Mouse (Mus musculus) ES-E14 (cell line): Measurements from ENCODE around the gene Aspscr1. TPM values are rescaled to one million over a fixed set of nuclear protein-coding genes. Genes with fewer than 3 reads are reported as not detected.

Experiments
- DNase-seq: peaks from one replicate; pipeline ENCODE4 v3.0.0-alpha.2; 2013; ENCODE audit warnings: low read depth, low spot score
- H3K27ac ChIP-seq: 2 replicates; pipeline ENCODE4 v1.5.1; 2012; ENCODE audit warnings: low read depth, mild to moderate bottlenecking, low read length, moderate library complexity, mixed read lengths; ENCODE audit not compliant: poor library complexity, insufficient read depth, severe bottlenecking
- H3K36me3 ChIP-seq: 2 replicates; pipeline ENCODE4 v1.6.1; 2012; ENCODE audit warnings: mild to moderate bottlenecking, low read length, moderate library complexity, mixed read lengths; ENCODE audit not compliant: control insufficient read depth, poor library complexity, insufficient read depth, severe bottlenecking
- H3K4me1 ChIP-seq, 2 experiments: fragments of 150-350 bp in 1 of 2; sonication (generic) in 1 of 2; 2 replicates each; pipeline ENCODE4 v1.6.1; 2012; ENCODE audit warnings: low read length in 2 of 2, mild to moderate bottlenecking in 1 of 2, mixed read lengths in 1 of 2; ENCODE audit not compliant: control insufficient read depth in 2 of 2, insufficient read depth in 2 of 2, poor library complexity in 1 of 2
- H3K4me3 ChIP-seq, 2 experiments: fragments of 150-350 bp in 1 of 2; sonication (generic) in 1 of 2; 2 replicates each; pipeline ENCODE4 v1.5.1; 2012; ENCODE audit warnings: low read length in 2 of 2, low read depth in 1 of 2, mild to moderate bottlenecking in 1 of 2, mixed read lengths in 1 of 2; ENCODE audit not compliant: insufficient read depth in 1 of 2, poor library complexity in 1 of 2, severe bottlenecking in 1 of 2
- H3K9ac ChIP-seq: 2 replicates; pipeline ENCODE4 v1.6.1; 2012; ENCODE audit warnings: low read depth, mild to moderate bottlenecking, low read length, mixed read lengths; ENCODE audit not compliant: poor library complexity, insufficient read depth, severe bottlenecking
- H3K9me3 ChIP-seq: fragments of 150-350 bp; sonication (generic); 2 replicates; pipeline ENCODE4 v1.6.1; 2012; ENCODE audit warnings: low read depth, mild to moderate bottlenecking, low read length; ENCODE audit not compliant: control insufficient read depth, insufficient read depth
- CHD2 ChIP-seq: IDR thresholded peaks from 2 replicates; pipeline ENCODE4 v1.6.1; 2014; ENCODE audit warnings: mild to moderate bottlenecking, low read depth, low read length, inconsistent platforms
- HCFC1 ChIP-seq: IDR thresholded peaks from 2 replicates; pipeline ENCODE4 v1.6.1; 2012; ENCODE audit warnings: low read length, inconsistent platforms, borderline replicate concordance; ENCODE audit not compliant: insufficient read depth
- MAFK ChIP-seq: IDR thresholded peaks from 2 replicates; pipeline ENCODE4 v1.6.1; 2014; ENCODE audit warnings: mild to moderate bottlenecking, low read depth, low read length, inconsistent platforms; ENCODE audit not compliant: insufficient read depth
- ZC3H11A ChIP-seq: IDR thresholded peaks from 2 replicates; pipeline ENCODE4 v1.6.1; 2012; ENCODE audit warnings: low read depth, mild to moderate bottlenecking, inconsistent platforms, low read length, borderline replicate concordance
- ZNF384 ChIP-seq: IDR thresholded peaks from 2 replicates; pipeline ENCODE4 v1.6.1; 2012; ENCODE audit warnings: low read depth, low read length, inconsistent platforms
- in situ Hi-C, 2 experiments: fragments of 600-800 bp; cut with MboI; formaldehyde crosslinking; loops; one replicate each; pipeline ENCODE4 v1.15.1; 2025; ENCODE audit warnings: low sequenced_read_pairs in 2 of 2, inconsistent platforms in 1 of 2; ENCODE audit not compliant: unreplicated experiment in 2 of 2
- total RNA-seq: library from RNA; depleted of rRNA; stranded (reverse); fragments of 300-350 nt; gene quantifications from 2 replicates; pipeline ENCODE4 v1.2.3, GENCODE M21; 2012

Aspscr1 gene
- total RNA-seq, 1 experiment, result 85.2 TPM

GRCm38 (mm10) chr11:120706120-120706519 is 33.3 kb downstream of the Aspscr1 start:
- H3K4me1 ChIP-seq, result peaks cover 10 to 50% of the 10 kb centered on the region in 2 experiments; a peak in 3 of 4 replicates
- H3K36me3 ChIP-seq, result peaks cover 38% of the 10 kb centered on the region
- H3K9me3 ChIP-seq, result no peaks in the 10 kb centered on the region
- TF ChIP-seq ZC3H11A, result no peak
- TF ChIP-seq ZNF384, result no peak
- TF ChIP-seq HCFC1, result no peak
- TF ChIP-seq CHD2, result no peak
- no peak for TF ChIP-seq MAFK
- in situ Hi-C loops, result no loop called here
- H3K27ac ChIP-seq, result no peak overlapping the region
- no peak for DNase-seq
- H3K9ac ChIP-seq, result no peak overlapping the region
- H3K4me3 ChIP-seq, result no peak overlapping the region

GRCm38 (mm10) chr11:120707225-120707624 is 34.5 kb downstream of the Aspscr1 start:
- TF ChIP-seq HCFC1 (no peak), MAFK (no peak), CHD2 (no peak), ZC3H11A (no peak), ZNF384 (no peak)
- in situ Hi-C loops, result no loop called here
- Histone ChIP-seq H3K27ac (peak overlapping the region; percentile 49; the same call in 1 of the 2 replicates), H3K4me3 (no peak overlapping the region), H3K36me3 (peaks cover 32% of the 10 kb centered on the region), H3K9me3 (no peaks in the 10 kb centered on the region), H3K9ac (no peak overlapping the region), H3K4me1 (peaks cover 10 to 56% of the 10 kb centered on the region in 2 experiments; a peak in 3 of 4 replicates)
- DNase-seq, result no peak

GRCm38 (mm10) chr11:120707969-120708368 is 35.2 kb downstream of the Aspscr1 start:
- H3K4me3 ChIP-seq, result no peak overlapping the region
- no peak for TF ChIP-seq ZC3H11A
- TF ChIP-seq ZNF384, result no peak
- no peak for TF ChIP-seq MAFK
- no peak for TF ChIP-seq HCFC1
- TF ChIP-seq CHD2, result no peak
- H3K27ac ChIP-seq, result peak overlapping the region; percentile 49
- H3K9ac ChIP-seq, result no peak overlapping the region; the same call in 1 of the 2 replicates
- H3K4me1 ChIP-seq, result peaks cover 10 to 57% of the 10 kb centered on the region in 2 experiments; a peak in 3 of 4 replicates
- H3K36me3 ChIP-seq, result peaks cover 28% of the 10 kb centered on the region
- no peaks in the 10 kb centered on the region for H3K9me3 ChIP-seq
- no peak for DNase-seq
- in situ Hi-C loops, result no loop called here

GRCm38 (mm10) chr11:120709551-120709950 is 36.8 kb downstream of the Aspscr1 start:
- Histone ChIP-seq H3K36me3 (peaks cover 21% of the 10 kb centered on the region), H3K9ac (no peak overlapping the region), H3K4me3 (no peak overlapping the region), H3K9me3 (no peaks in the 10 kb centered on the region), H3K4me1 (peaks cover 10 to 45% of the 10 kb centered on the region in 2 experiments; a peak in 3 of 4 replicates), H3K27ac (no peak overlapping the region)
- in situ Hi-C loops, result no loop called here
- DNase-seq, result no peak
- TF ChIP-seq ZC3H11A (no peak), ZNF384 (no peak)

GRCm38 (mm10) chr11:120710672-120711071 is 37.9 kb downstream of the Aspscr1 start:
- no peak overlapping the region for H3K4me3 ChIP-seq
- no peaks in the 10 kb centered on the region for H3K9me3 ChIP-seq
- no peak overlapping the region for H3K27ac ChIP-seq
- no peak overlapping the region for H3K9ac ChIP-seq
- peaks cover 21% of the 10 kb centered on the region for H3K36me3 ChIP-seq
- in situ Hi-C loops, result no loop called here
- TF ChIP-seq MAFK (no peak), CHD2 (no peak), ZC3H11A (no peak), ZNF384 (no peak), HCFC1 (no peak)
- H3K4me1 ChIP-seq, result peaks cover 10 to 34% of the 10 kb centered on the region in 2 experiments; a peak in 3 of 4 replicates
- DNase-seq, result no peak
